In genomic region chr8:57213982-57214930, GRCm38 (mm10) we compare ENCODE assay signal across 12 mouse cellular contexts.
A peak's percentile ranks its signal among the peaks of the same experiment; 100 is the strongest.
DNase-seq lines count a peak whose midpoint lies in the region; ATAC-seq lines count a peak whose summit lies in the region.
"Had no signal": no experiment of that assay in that cellular context is flagged by ENCODE, and none has a peak within 500 bp of the region (broad histone marks: within the 10 kb centered on the region; RNA-seq: fewer than 3 reads in every experiment).

No protein-coding gene starts in this region.

- peak; percentile 73; the same call in 1 of the 2 replicates for ATAC-seq in kidney, embryonic 14.5 days (ENCODE audit: low FRiP score, low TSS enrichment)
- ATAC-seq: CD4-positive, CD25-positive, alpha-beta regulatory T cell, adult 4 months had no signal

- H3K36me3 ChIP-seq in kidney, embryonic 14.5 days (ENCODE audit: control insufficient read depth, insufficient read depth, low read length) = no peaks in the 10 kb centered on the region
- H3K36me3 ChIP-seq in forebrain, embryonic 10.5 days (replicated peaks) = no peaks in the 10 kb centered on the region
- H3K36me3 ChIP-seq: embryonic facial prominence, embryonic 13.5 days had no signal

- intact Hi-C loops in heart, postnatal 25 days (cut with DNase I) = loop anchor here (5.0 kb wide), 2 partner anchors 88 to 108 kb away; partner anchors contain the start of gene Hand2

- peak overlapping the region; percentile 33 for H3K4me2 ChIP-seq in kidney, embryonic 14.5 days (replicated peaks; ENCODE audit: low read depth, low read length)
- H3K4me2 ChIP-seq: embryonic facial prominence, embryonic 13.5 days; liver, embryonic 11.5 days had no signal

- 49% methylated on average over 31 of the region's 31 CpGs for WGBS in kidney, embryonic 14.5 days
- 89% methylated on average over 31 of the region's 31 CpGs for WGBS in forebrain, embryonic 10.5 days

- no peaks in the 10 kb centered on the region for H3K9me3 ChIP-seq in kidney, embryonic 14.5 days (ENCODE audit: control insufficient read depth, low read length)
- H3K9me3 ChIP-seq in forebrain, embryonic 10.5 days = no peaks in the 10 kb centered on the region
- H3K9me3 ChIP-seq: embryonic facial prominence, embryonic 13.5 days had no signal

- no peak overlapping the region for H3K27ac ChIP-seq in kidney, embryonic 14.5 days (ENCODE audit: low read depth, low read length)
- H3K27ac ChIP-seq in forebrain, embryonic 10.5 days = no peak overlapping the region
- H3K27ac ChIP-seq: embryonic facial prominence, embryonic 13.5 days had no signal

- no peak overlapping the region for H3K4me3 ChIP-seq in kidney, embryonic 14.5 days (ENCODE audit: low read length)
- H3K4me3 ChIP-seq in forebrain, embryonic 10.5 days = no peak overlapping the region
- H3K4me3 ChIP-seq: embryonic facial prominence, embryonic 13.5 days had no signal

- H3K9ac ChIP-seq in kidney, embryonic 14.5 days (ENCODE audit: low read depth, low read length) = no peak overlapping the region
- H3K9ac ChIP-seq: embryonic facial prominence, embryonic 13.5 days had no signal

- no peak for DNase-seq in kidney, postnatal 36 days
- peak; percentile 0 for DNase-seq in right cerebral cortex, adult 18-20 months
- DNase-seq in right cerebral cortex, postnatal 25 days = no peak
- peak; percentile 6 for DNase-seq in heart, postnatal 25 days (ENCODE audit: low spot score)
- DNase-seq in thymus, postnatal 0 days (ENCODE audit: low spot score) = no peak
- DNase-seq in forebrain, embryonic 10.5 days (ENCODE audit: extremely low spot score, low spot score) = no peak
- DNase-seq in adrenal gland, adult 8-10 months = no peak
- DNase-seq: gastrocnemius, postnatal 14 days had no signal

- H3K27me3 ChIP-seq in kidney, embryonic 14.5 days (ENCODE audit: control insufficient read depth, insufficient read depth, low read length) = no peaks in the 10 kb centered on the region; the same call in 1 of the 2 replicates
- H3K27me3 ChIP-seq in forebrain, embryonic 10.5 days (ENCODE audit: poor library complexity, severe bottlenecking) = no peaks in the 10 kb centered on the region
- H3K27me3 ChIP-seq: embryonic facial prominence, embryonic 13.5 days had no signal

- no peaks in the 10 kb centered on the region for H3K4me1 ChIP-seq in kidney, embryonic 14.5 days (ENCODE audit: control insufficient read depth, insufficient read depth, low read length)
- no peaks in the 10 kb centered on the region for H3K4me1 ChIP-seq in forebrain, embryonic 10.5 days
- H3K4me1 ChIP-seq: embryonic facial prominence, embryonic 13.5 days had no signal

Comparison
In these comparisons a context has a peak if more than half of its experiments do, and no peak if none do; other contexts are left out.
1. DNase-seq: peak in right cerebral cortex, adult 18-20 months (single experiment) and heart, postnatal 25 days (single experiment); none in kidney, postnatal 36 days (0 of 2), right cerebral cortex, postnatal 25 days (single experiment), thymus, postnatal 0 days (single experiment), forebrain, embryonic 10.5 days (single experiment) and adrenal gland, adult 8-10 months (single experiment).